In the genomic region with DNA sequence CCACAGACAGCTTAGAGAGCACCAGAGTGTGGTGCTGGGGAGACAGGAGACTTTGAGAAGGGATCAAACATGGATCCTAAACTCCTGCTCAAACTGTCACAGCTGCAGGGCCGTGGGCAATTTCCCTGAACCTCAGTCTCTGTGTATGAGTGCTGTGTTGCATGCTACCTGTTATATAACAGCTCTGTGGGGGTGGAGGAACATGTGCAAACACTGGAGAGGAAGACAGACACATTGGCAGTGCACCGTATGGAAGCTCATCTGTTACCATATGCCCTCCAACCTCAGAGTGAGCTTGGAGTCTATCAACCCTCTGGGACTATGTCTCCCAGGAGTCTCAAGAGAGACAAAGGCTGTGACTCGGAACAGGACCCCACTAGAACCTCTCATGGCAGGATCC, we compare ENCODE assay signal across 19 mouse cellular contexts. TPM values are rescaled to one million over a fixed set of nuclear protein-coding genes. Genes with fewer than 3 reads are reported as not detected.
"Had no signal": no experiment of that assay in that cellular context is flagged by ENCODE, and none has a peak within 500 bp of the region (broad histone marks: within the 10 kb centered on the region; RNA-seq: fewer than 3 reads in every experiment).

No protein-coding gene starts in this region.

- H3K9ac ChIP-seq: limb, embryonic 12.5 days; liver, embryonic 13.5 days; liver, postnatal 0 days; lung, embryonic 15.5 days; midbrain, embryonic 12.5 days; neural tube, embryonic 13.5 days had no signal

- H3K4me3 ChIP-seq: limb, embryonic 12.5 days; liver, embryonic 13.5 days; lung, embryonic 15.5 days; midbrain, embryonic 12.5 days; neural tube, embryonic 13.5 days had no signal

- H3K27me3 ChIP-seq: limb, embryonic 12.5 days; liver, embryonic 13.5 days; lung, embryonic 15.5 days; neural tube, embryonic 13.5 days had no signal

- H3K9me3 ChIP-seq: limb, embryonic 12.5 days; liver, embryonic 13.5 days; lung, embryonic 15.5 days; midbrain, embryonic 12.5 days; neural tube, embryonic 13.5 days had no signal

- DNase-seq: kidney, adult 8-10 months; liver; liver, embryonic 13.5 days; liver, postnatal 0 days; right cerebral cortex, postnatal 14 days; thymus, adult 18-20 months; thymus, postnatal 14 days had no signal

- H3K4me2 ChIP-seq: limb, embryonic 12.5 days; liver, embryonic 13.5 days; lung, embryonic 15.5 days; midbrain, embryonic 12.5 days; neural tube, embryonic 13.5 days had no signal

- H3K36me3 ChIP-seq: limb, embryonic 12.5 days; liver, embryonic 13.5 days; lung, embryonic 15.5 days; midbrain, embryonic 12.5 days; neural tube, embryonic 13.5 days had no signal

- H3K27ac ChIP-seq: kidney, postnatal 0 days; limb, embryonic 12.5 days; liver, embryonic 13.5 days; lung, embryonic 15.5 days; midbrain, embryonic 12.5 days; neural tube, embryonic 13.5 days had no signal

- ATAC-seq: intestine, embryonic 16.5 days; liver, postnatal 0 days; midbrain, embryonic 16.5 days had no signal

- H3K4me1 ChIP-seq: liver, embryonic 13.5 days; lung, embryonic 15.5 days; neural tube, embryonic 13.5 days had no signal

RNA-seq across cellular contexts. Expression of a gene that starts 36.4 kb away (rescaled TPM):
- total RNA-seq: left cerebral cortex, adult 18-20 months; left cerebral cortex, postnatal 10 days; megakaryocyte-erythroid progenitor cell, adult 5-6 weeks had no signal
- polyA plus RNA-seq: intestine, embryonic 16.5 days; kidney, postnatal 0 days; limb, embryonic 12.5 days; liver, embryonic 13.5 days; liver, postnatal 0 days; lung, embryonic 15.5 days; midbrain, embryonic 12.5 days; midbrain, embryonic 16.5 days; neural tube, embryonic 13.5 days; small intestine, adult 2 months; stomach, embryonic 16.5 days had no signal

RNA-seq across cellular contexts. Expression of a gene that starts 50.4 kb away (rescaled TPM):
- total RNA-seq: left cerebral cortex, adult 18-20 months; left cerebral cortex, postnatal 10 days; megakaryocyte-erythroid progenitor cell, adult 5-6 weeks had no signal
- polyA plus RNA-seq: intestine, embryonic 16.5 days; kidney, postnatal 0 days; limb, embryonic 12.5 days; liver, embryonic 13.5 days; liver, postnatal 0 days; lung, embryonic 15.5 days; midbrain, embryonic 12.5 days; midbrain, embryonic 16.5 days; neural tube, embryonic 13.5 days; small intestine, adult 2 months; stomach, embryonic 16.5 days had no signal

RNA-seq across cellular contexts. Expression of a gene that starts 58.6 kb away (rescaled TPM):
- total RNA-seq: left cerebral cortex, adult 18-20 months; left cerebral cortex, postnatal 10 days; megakaryocyte-erythroid progenitor cell, adult 5-6 weeks had no signal
- polyA plus RNA-seq: intestine, embryonic 16.5 days; kidney, postnatal 0 days; limb, embryonic 12.5 days; liver, embryonic 13.5 days; liver, postnatal 0 days; lung, embryonic 15.5 days; midbrain, embryonic 12.5 days; midbrain, embryonic 16.5 days; neural tube, embryonic 13.5 days; small intestine, adult 2 months; stomach, embryonic 16.5 days had no signal
